Mouse (Mus musculus) E14TG2a.4 (cell line): ENCODE data around the gene Rexo4.

Source experiments
- H3K27me3 ChIP-seq: 2 replicates; pipeline ENCODE4 v1.6.1; 2014; ENCODE audit warnings: low read length, control low read depth; ENCODE audit not compliant: insufficient read depth
- H3K36me3 ChIP-seq: 2 replicates; pipeline ENCODE4 v1.6.1; 2014; ENCODE audit warnings: low read length, control low read depth; ENCODE audit not compliant: insufficient read depth
- H3K4me1 ChIP-seq: replicated peaks from 2 replicates; pipeline ENCODE4 v1.6.1; 2014; ENCODE audit warnings: low read depth, low read length, control low read depth
- H3K4me3 ChIP-seq: replicated peaks from 2 replicates; pipeline ENCODE4 v1.5.1; 2014; ENCODE audit warnings: mild to moderate bottlenecking, low read length
- H3K9me3 ChIP-seq: 2 replicates; pipeline ENCODE4 v1.6.1; 2014; ENCODE audit warnings: low read length, control low read depth
- CTCF ChIP-seq: conservative IDR thresholded peaks from 2 replicates; pipeline ENCODE4 v1.5.1; 2014; ENCODE audit warnings: low read length
- NANOG ChIP-seq: IDR thresholded peaks from 2 replicates; pipeline ENCODE4 v1.6.1; 2014; ENCODE audit warnings: borderline replicate concordance, low read length, mixed read lengths
- POU5F1 ChIP-seq: IDR thresholded peaks from 2 replicates; pipeline ENCODE4 v1.6.1; 2014; ENCODE audit warnings: low read length, borderline replicate concordance

Rexo4 gene

GRCm38 (mm10) chr2:26933304-26934055, 30.7 kb downstream of the Rexo4 start, which contains the start of the genes Surf4 and Stkld1:
Gene Surf4 (minus strand): TSS chr2:26933928.
Gene Stkld1 (plus strand): TSS chr2:26934047.
- Histone ChIP-seq H3K9me3 (no peaks in the 10 kb centered on the region), H3K27me3 (no peaks in the 10 kb centered on the region; the same call in 1 of the 2 replicates), H3K4me3 (peak within 1 kb of the TSS; percentile 92), H3K36me3 (peaks cover 34% of the 10 kb centered on the region), H3K4me1 (peaks cover 46% of the 10 kb centered on the region)
- no peak for TF ChIP-seq POU5F1

GRCm38 (mm10) chr2:26932473-26933303, 31.5 kb downstream of the Rexo4 start:
- H3K36me3 ChIP-seq, result peaks cover 41% of the 10 kb centered on the region
- H3K9me3 ChIP-seq, result no peaks in the 10 kb centered on the region
- H3K27me3 ChIP-seq, result no peaks in the 10 kb centered on the region; the same call in 1 of the 2 replicates
- H3K4me1 ChIP-seq, result peaks cover 46% of the 10 kb centered on the region
- no peak for TF ChIP-seq POU5F1
- no peak for TF ChIP-seq NANOG
- TF ChIP-seq CTCF, result no peak
- peak overlapping the region; percentile 92 for H3K4me3 ChIP-seq

GRCm38 (mm10) chr2:26930390-26930789, 33.8 kb downstream of the Rexo4 start:
- no peaks in the 10 kb centered on the region for H3K9me3 ChIP-seq
- TF ChIP-seq NANOG (no peak), POU5F1 (no peak), CTCF (peak; percentile 53)
- H3K4me1 ChIP-seq, result peaks cover 46% of the 10 kb centered on the region
- H3K27me3 ChIP-seq, result no peaks in the 10 kb centered on the region
- H3K36me3 ChIP-seq, result peaks cover 64% of the 10 kb centered on the region
- H3K4me3 ChIP-seq, result no peak overlapping the region

- no peak for TF ChIP-seq POU5F1
- no peak for TF ChIP-seq NANOG
- no peak for TF ChIP-seq CTCF
- H3K27me3 ChIP-seq, result no peaks in the 10 kb centered on the region
- no peaks in the 10 kb centered on the region for H3K9me3 ChIP-seq
- peaks cover 89% of the 10 kb centered on the region for H3K36me3 ChIP-seq
- H3K4me1 ChIP-seq, result peaks cover 31% of the 10 kb centered on the region
- no peak overlapping the region for H3K4me3 ChIP-seq
Observed at GRCm38 (mm10) chr2:26927745-26928476, 36.3 kb downstream of the Rexo4 start.

GRCm38 (mm10) chr2:26921784-26922183, 42.4 kb downstream of the Rexo4 start:
- no peaks in the 10 kb centered on the region for H3K9me3 ChIP-seq
- no peaks in the 10 kb centered on the region for H3K27me3 ChIP-seq
- H3K4me1 ChIP-seq, result peaks cover 38% of the 10 kb centered on the region
- peaks cover 100% of the 10 kb centered on the region for H3K36me3 ChIP-seq
- no peak overlapping the region for H3K4me3 ChIP-seq
- no peak for TF ChIP-seq CTCF
- TF ChIP-seq NANOG, result no peak
- no peak for TF ChIP-seq POU5F1

GRCm38 (mm10) chr2:26920190-26920855, 43.9 kb downstream of the Rexo4 start:
- no peak for TF ChIP-seq NANOG
- no peak for TF ChIP-seq CTCF
- TF ChIP-seq POU5F1, result no peak
- no peaks in the 10 kb centered on the region for H3K27me3 ChIP-seq
- H3K9me3 ChIP-seq, result peaks cover 2% of the 10 kb centered on the region; the same call in 1 of the 2 replicates

GRCm38 (mm10) chr2:26919684-26920083, 44.5 kb downstream of the Rexo4 start:
- peaks cover 83% of the 10 kb centered on the region for H3K36me3 ChIP-seq
- no peak overlapping the region for H3K4me3 ChIP-seq
- no peaks in the 10 kb centered on the region for H3K27me3 ChIP-seq
- peaks cover 55% of the 10 kb centered on the region for H3K4me1 ChIP-seq
- TF ChIP-seq NANOG, result no peak
- TF ChIP-seq POU5F1, result no peak
- no peak for TF ChIP-seq CTCF
- peaks cover 9% of the 10 kb centered on the region; the same call in 1 of the 2 replicates for H3K9me3 ChIP-seq

More at GRCm38 (mm10) chr2:26920190-26920855, 43.9 kb downstream of the Rexo4 start:
- H3K4me1 ChIP-seq, result peaks cover 49% of the 10 kb centered on the region
- H3K36me3 ChIP-seq, result peaks cover 87% of the 10 kb centered on the region
- no peak overlapping the region for H3K4me3 ChIP-seq
